Mouse (Mus musculus): ENCODE data around the gene Bpnt1. TPM values are rescaled to one million over a fixed set of nuclear protein-coding genes. Genes with fewer than 3 reads are reported as not detected.

Gene Bpnt1
- polyA plus RNA-seq, 1 experiment from 2014 or later: 12.6 TPM

DNA sequence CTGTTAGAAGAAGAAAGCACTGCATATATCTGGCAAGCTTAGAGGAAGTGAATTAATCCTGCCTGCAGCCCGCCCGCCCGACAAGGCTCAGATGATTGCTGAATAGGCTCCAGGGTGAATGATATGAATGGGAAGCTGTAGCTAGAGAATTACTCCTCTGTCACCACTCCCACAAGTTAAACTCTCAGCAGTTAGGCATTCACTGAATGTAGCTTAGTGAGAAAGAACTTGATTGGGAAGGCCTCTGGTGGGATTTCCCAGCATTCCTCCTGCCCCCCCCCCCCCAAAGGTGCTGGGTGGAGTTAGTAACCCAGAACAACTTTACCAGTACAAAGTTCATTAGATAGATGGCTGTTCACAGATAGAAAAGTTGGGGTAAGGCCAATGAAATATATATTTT, 4.6 kb downstream of the Bpnt1 start:
- ATAC-seq (ENCODE audit: low read depth): no peak
- Histone ChIP-seq H3K4me3 (ENCODE audit: low read depth, low read length) (no peak overlapping the region), H3K9me3 (replicated peaks; ENCODE audit: control insufficient read depth, low read length) (no peaks in the 10 kb centered on the region), H3K9ac (ENCODE audit: low read depth, low read length) (no peak overlapping the region), H3K4me2 (ENCODE audit: low read depth, low read length) (no peak overlapping the region), H3K27ac (ENCODE audit: low read length) (no peak overlapping the region), H3K4me1 (ENCODE audit: control insufficient read depth, low read depth, low read length) (no peaks in the 10 kb centered on the region; the same call in none of the 2 replicates), H3K27me3 (ENCODE audit: control insufficient read depth, insufficient read depth, low read depth, low read length) (no peaks in the 10 kb centered on the region), H3K36me3 (ENCODE audit: control insufficient read depth, insufficient read depth) (no peaks in the 10 kb centered on the region)
- 55% methylated on average over 3 of the region's 3 CpGs for WGBS (ENCODE audit: insufficient replicate concordance)

DNA sequence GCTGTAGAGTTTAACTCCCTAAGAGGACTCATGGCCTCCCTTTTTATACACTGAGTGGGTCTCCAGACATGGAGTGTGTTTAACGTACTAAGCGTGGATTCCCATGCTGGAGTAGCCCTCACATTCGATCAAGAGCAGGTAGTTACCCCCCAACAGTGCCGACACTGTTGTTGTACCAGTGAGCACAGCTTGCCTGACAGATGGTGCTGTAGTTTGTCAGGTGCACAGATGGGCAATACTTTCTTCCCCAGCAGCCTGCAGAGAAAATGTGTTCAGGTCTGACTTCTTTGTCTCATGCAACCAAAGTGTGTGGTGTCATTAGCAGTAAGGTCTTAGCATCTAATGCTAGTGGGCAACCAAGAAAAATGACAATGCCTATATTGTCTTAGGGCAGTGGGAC, 10.5 kb downstream of the Bpnt1 start:
- Histone ChIP-seq H3K9me3 (replicated peaks; ENCODE audit: control insufficient read depth, low read length) (no peaks in the 10 kb centered on the region), H3K4me2 (ENCODE audit: low read depth, low read length) (no peak overlapping the region), H3K27ac (ENCODE audit: low read length) (no peak overlapping the region), H3K36me3 (ENCODE audit: control insufficient read depth, insufficient read depth) (no peaks in the 10 kb centered on the region), H3K9ac (ENCODE audit: low read depth, low read length) (no peak overlapping the region), H3K4me3 (ENCODE audit: low read depth, low read length) (no peak overlapping the region), H3K4me1 (ENCODE audit: control insufficient read depth, low read depth, low read length) (no peaks in the 10 kb centered on the region), H3K27me3 (ENCODE audit: control insufficient read depth, insufficient read depth, low read depth, low read length) (no peaks in the 10 kb centered on the region)
- no peak for ATAC-seq (ENCODE audit: low read depth)
- 79% methylated on average over 4 of the region's 4 CpGs for WGBS (ENCODE audit: insufficient replicate concordance)

DNA sequence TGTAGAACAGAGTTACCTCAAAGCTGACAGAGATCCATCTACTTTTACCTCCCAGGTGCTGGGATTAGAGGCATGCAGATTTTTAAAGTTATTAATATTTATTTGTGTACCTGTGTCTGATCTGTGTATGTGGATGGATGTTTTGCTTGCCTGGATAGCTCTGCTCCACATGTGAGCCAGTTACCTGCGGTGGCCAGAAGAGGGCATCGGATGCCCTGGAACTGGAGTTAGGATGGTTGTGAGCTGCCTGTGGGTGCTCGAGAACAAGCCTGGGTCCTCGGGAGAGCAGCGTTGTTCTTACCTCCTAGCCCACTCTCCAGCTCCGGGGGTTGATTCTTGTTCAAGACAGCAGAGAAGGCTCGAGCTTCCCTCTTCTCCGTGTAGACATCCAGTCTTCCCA, 11.5 kb downstream of the Bpnt1 start:
- H3K36me3 ChIP-seq (ENCODE audit: control insufficient read depth, insufficient read depth): no peaks in the 10 kb centered on the region
- no peak for ATAC-seq (ENCODE audit: low read depth)
- WGBS (ENCODE audit: insufficient replicate concordance): 82% methylated on average over 8 of the region's 8 CpGs

DNA sequence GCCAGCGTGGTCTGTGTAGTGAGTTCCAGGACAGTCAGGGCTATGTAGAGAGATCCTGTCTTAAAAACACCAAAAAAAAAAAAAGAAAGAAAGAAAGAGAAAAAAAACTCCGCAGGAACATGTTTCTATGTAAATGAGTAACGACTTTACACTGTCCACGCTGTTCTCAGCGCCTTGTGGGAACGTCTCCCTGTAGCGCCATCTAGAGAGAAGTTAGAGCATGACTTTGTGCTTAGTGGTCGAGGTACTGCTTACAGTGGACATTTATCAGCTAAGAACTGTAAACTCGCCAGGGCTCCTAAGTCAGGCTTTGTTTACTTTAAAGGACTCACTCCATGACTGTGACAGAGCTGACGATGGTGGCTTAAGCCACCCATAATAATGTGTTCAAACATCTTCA, 14.2 kb downstream of the Bpnt1 start:
- no peaks in the 10 kb centered on the region for H3K27me3 ChIP-seq (ENCODE audit: control insufficient read depth, insufficient read depth, low read depth, low read length)
- no peak overlapping the region for H3K4me2 ChIP-seq (ENCODE audit: low read depth, low read length)
- no peak overlapping the region for H3K4me3 ChIP-seq (ENCODE audit: low read depth, low read length)
- no peak overlapping the region for H3K27ac ChIP-seq (ENCODE audit: low read length)
- no peaks in the 10 kb centered on the region for H3K36me3 ChIP-seq (ENCODE audit: control insufficient read depth, insufficient read depth)
- WGBS (ENCODE audit: insufficient replicate concordance): 66% methylated on average over 10 of the region's 10 CpGs
- H3K9ac ChIP-seq (ENCODE audit: low read depth, low read length): no peak overlapping the region
- H3K9me3 ChIP-seq (replicated peaks; ENCODE audit: control insufficient read depth, low read length): no peaks in the 10 kb centered on the region
- no peak for ATAC-seq (ENCODE audit: low read depth)
- H3K4me1 ChIP-seq (ENCODE audit: control insufficient read depth, low read depth, low read length): no peaks in the 10 kb centered on the region

More for the DNA sequence above, 11.5 kb downstream of the Bpnt1 start:
- Histone ChIP-seq H3K4me2 (ENCODE audit: low read depth, low read length) (no peak overlapping the region), H3K9me3 (replicated peaks; ENCODE audit: control insufficient read depth, low read length) (no peaks in the 10 kb centered on the region), H3K4me1 (ENCODE audit: control insufficient read depth, low read depth, low read length) (no peaks in the 10 kb centered on the region), H3K4me3 (ENCODE audit: low read depth, low read length) (no peak overlapping the region), H3K27me3 (ENCODE audit: control insufficient read depth, insufficient read depth, low read depth, low read length) (no peaks in the 10 kb centered on the region), H3K9ac (ENCODE audit: low read depth, low read length) (no peak overlapping the region), H3K27ac (ENCODE audit: low read length) (no peak overlapping the region)

DNA sequence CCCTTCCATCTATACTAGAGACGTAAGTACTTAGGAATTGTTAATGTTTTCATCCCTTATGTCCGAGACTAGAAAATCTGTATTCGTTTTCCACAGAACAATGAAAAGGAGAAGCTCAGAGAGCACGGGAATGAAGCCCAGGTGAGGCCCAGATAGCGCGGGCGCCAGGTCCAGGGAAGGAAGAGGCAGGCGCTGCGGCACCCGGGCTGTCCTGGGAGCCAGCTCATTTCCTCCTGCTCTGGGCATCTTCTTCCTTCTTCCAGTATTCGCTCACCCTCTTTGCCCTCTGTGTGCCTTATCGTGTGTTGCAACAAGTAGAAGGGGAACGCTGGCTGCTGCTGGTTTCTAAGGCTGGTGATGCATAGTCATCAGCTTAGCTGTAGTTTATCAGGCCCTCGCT, 17.8 kb downstream of the Bpnt1 start:
- no peaks in the 10 kb centered on the region for H3K36me3 ChIP-seq (ENCODE audit: control insufficient read depth, insufficient read depth)
- H3K4me3 ChIP-seq (ENCODE audit: low read depth, low read length): no peak overlapping the region
- H3K4me2 ChIP-seq (ENCODE audit: low read depth, low read length): no peak overlapping the region
- WGBS (ENCODE audit: insufficient replicate concordance): 76% methylated on average over 14 of the region's 14 CpGs
- no peak for ATAC-seq (ENCODE audit: low read depth)
- H3K9ac ChIP-seq (ENCODE audit: low read depth, low read length): no peak overlapping the region
- H3K27me3 ChIP-seq (ENCODE audit: control insufficient read depth, insufficient read depth, low read depth, low read length): no peaks in the 10 kb centered on the region
- H3K9me3 ChIP-seq (replicated peaks; ENCODE audit: control insufficient read depth, low read length): no peaks in the 10 kb centered on the region
- no peak overlapping the region for H3K27ac ChIP-seq (ENCODE audit: low read length)
- no peaks in the 10 kb centered on the region for H3K4me1 ChIP-seq (ENCODE audit: control insufficient read depth, low read depth, low read length)

DNA sequence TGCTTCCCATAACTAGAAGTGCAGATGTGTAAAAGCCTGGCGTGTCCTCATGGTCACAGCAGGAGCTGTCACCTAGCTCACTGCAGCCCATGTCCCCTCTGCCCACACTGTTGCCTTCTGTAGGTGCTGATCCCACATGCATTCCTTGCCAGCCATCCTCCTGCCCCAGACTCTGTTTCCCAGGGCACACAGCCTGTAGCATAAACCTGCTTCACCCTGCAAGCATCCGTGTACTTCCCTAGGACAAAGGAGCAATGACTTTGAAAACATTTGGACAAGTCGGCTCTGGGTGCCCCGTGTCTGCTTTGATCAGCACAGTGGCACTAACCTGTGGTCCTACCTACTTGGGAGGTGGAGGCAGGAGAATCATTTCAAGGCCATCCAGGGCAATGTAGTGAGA, 18.7 kb downstream of the Bpnt1 start:
- H3K4me3 ChIP-seq (ENCODE audit: low read depth, low read length): no peak overlapping the region
- H3K9ac ChIP-seq (ENCODE audit: low read depth, low read length): no peak overlapping the region
- no peaks in the 10 kb centered on the region for H3K4me1 ChIP-seq (ENCODE audit: control insufficient read depth, low read depth, low read length)
- no peaks in the 10 kb centered on the region for H3K36me3 ChIP-seq (ENCODE audit: control insufficient read depth, insufficient read depth)
- H3K4me2 ChIP-seq (ENCODE audit: low read depth, low read length): no peak overlapping the region
- no peaks in the 10 kb centered on the region for H3K27me3 ChIP-seq (ENCODE audit: control insufficient read depth, insufficient read depth, low read depth, low read length)
- H3K9me3 ChIP-seq (replicated peaks; ENCODE audit: control insufficient read depth, low read length): no peaks in the 10 kb centered on the region
- no peak overlapping the region for H3K27ac ChIP-seq (ENCODE audit: low read length)
- WGBS (ENCODE audit: insufficient replicate concordance): 69% methylated on average over 4 of the region's 4 CpGs
- ATAC-seq (ENCODE audit: low read depth): no peak

DNA sequence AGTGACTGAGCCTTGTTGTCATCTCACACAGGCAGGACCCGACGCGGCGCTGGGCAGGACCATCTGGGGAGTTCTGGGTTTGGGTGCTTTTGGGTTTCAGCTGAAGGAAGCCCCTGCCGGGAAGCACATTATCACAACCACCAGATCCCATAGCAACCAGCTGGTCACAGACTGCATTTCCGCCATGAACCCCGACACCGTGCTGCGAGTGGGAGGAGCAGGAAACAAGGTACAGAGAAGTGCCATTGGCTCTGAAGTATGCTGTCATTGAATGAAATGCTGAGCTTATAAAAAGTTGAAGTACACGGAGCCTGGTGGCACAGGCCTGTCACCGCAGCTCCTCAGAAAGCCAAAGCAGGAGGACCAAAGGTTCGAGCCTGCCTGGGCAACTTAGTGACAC, 20.2 kb downstream of the Bpnt1 start:
- ATAC-seq (ENCODE audit: low read depth): 0 out of 2 replicates have a peak, but pooled peaks have one; percentile 16
- Histone ChIP-seq H3K4me2 (ENCODE audit: low read depth, low read length) (no peak overlapping the region), H3K4me3 (ENCODE audit: low read depth, low read length) (no peak overlapping the region), H3K9ac (ENCODE audit: low read depth, low read length) (no peak overlapping the region), H3K9me3 (replicated peaks; ENCODE audit: control insufficient read depth, low read length) (no peaks in the 10 kb centered on the region), H3K27me3 (ENCODE audit: control insufficient read depth, insufficient read depth, low read depth, low read length) (no peaks in the 10 kb centered on the region), H3K27ac (ENCODE audit: low read length) (no peak overlapping the region), H3K4me1 (ENCODE audit: control insufficient read depth, low read depth, low read length) (no peaks in the 10 kb centered on the region), H3K36me3 (ENCODE audit: control insufficient read depth, insufficient read depth) (no peaks in the 10 kb centered on the region)
- 71% methylated on average over 12 of the region's 12 CpGs for WGBS (ENCODE audit: insufficient replicate concordance)

DNA sequence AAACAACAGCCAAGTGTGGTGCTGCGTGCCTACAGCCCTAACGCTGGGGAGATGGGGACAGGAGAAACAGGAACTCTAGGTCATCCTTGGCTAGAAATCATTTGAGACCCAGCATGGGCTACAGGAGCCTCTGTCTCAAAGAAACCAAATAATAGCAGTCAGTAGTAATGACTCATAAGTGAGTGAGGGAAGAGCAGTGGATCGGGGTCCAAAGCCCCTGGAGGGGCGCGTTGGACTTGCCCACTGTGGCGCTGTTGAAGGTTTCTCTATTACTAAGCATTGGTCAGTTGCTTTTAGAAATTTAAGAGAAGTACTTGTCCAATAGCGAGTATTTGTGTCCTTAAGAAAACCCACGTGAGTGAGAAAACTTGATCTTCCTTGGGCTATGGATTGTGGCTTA, 21.4 kb downstream of the Bpnt1 start:
- 84% methylated on average over 8 of the region's 8 CpGs for WGBS (ENCODE audit: insufficient replicate concordance)
- no peaks in the 10 kb centered on the region for H3K36me3 ChIP-seq (ENCODE audit: control insufficient read depth, insufficient read depth)
- H3K4me1 ChIP-seq (ENCODE audit: control insufficient read depth, low read depth, low read length): no peaks in the 10 kb centered on the region
- ATAC-seq (ENCODE audit: low read depth): no peak
- no peaks in the 10 kb centered on the region for H3K27me3 ChIP-seq (ENCODE audit: control insufficient read depth, insufficient read depth, low read depth, low read length)
- H3K4me3 ChIP-seq (ENCODE audit: low read depth, low read length): no peak overlapping the region
- H3K27ac ChIP-seq (ENCODE audit: low read length): no peak overlapping the region
- H3K4me2 ChIP-seq (ENCODE audit: low read depth, low read length): no peak overlapping the region
- H3K9me3 ChIP-seq (replicated peaks; ENCODE audit: control insufficient read depth, low read length): no peaks in the 10 kb centered on the region
- no peak overlapping the region for H3K9ac ChIP-seq (ENCODE audit: low read depth, low read length)

DNA sequence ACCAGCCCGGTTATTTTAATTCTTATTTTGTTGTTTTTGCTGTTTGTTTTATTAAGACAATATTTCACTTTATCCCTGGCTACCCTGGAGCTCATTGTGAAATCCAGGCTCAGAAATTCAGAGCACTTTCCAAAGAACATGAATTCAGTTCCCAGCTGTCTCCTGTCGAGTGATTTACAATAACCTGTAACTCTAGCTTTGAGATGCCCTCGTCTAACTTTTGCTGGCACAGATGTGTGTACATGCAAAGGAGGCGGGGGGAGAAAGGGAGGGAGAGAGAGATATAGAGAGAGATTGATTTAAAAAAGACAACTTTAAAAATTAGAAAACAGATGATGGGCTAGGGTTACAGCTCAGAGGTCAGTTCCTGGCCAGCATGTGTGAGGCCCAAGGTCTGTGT, 22.8 kb downstream of the Bpnt1 start:
- Histone ChIP-seq H3K9me3 (replicated peaks; ENCODE audit: control insufficient read depth, low read length) (no peaks in the 10 kb centered on the region), H3K27ac (ENCODE audit: low read length) (no peak overlapping the region), H3K4me2 (ENCODE audit: low read depth, low read length) (no peak overlapping the region), H3K36me3 (ENCODE audit: control insufficient read depth, insufficient read depth) (no peaks in the 10 kb centered on the region), H3K27me3 (ENCODE audit: control insufficient read depth, insufficient read depth, low read depth, low read length) (no peaks in the 10 kb centered on the region), H3K4me3 (ENCODE audit: low read depth, low read length) (no peak overlapping the region), H3K4me1 (ENCODE audit: control insufficient read depth, low read depth, low read length) (no peaks in the 10 kb centered on the region), H3K9ac (ENCODE audit: low read depth, low read length) (no peak overlapping the region)
- no peak for ATAC-seq (ENCODE audit: low read depth)
- 61% methylated on average over 4 of the region's 4 CpGs for WGBS (ENCODE audit: insufficient replicate concordance)

DNA sequence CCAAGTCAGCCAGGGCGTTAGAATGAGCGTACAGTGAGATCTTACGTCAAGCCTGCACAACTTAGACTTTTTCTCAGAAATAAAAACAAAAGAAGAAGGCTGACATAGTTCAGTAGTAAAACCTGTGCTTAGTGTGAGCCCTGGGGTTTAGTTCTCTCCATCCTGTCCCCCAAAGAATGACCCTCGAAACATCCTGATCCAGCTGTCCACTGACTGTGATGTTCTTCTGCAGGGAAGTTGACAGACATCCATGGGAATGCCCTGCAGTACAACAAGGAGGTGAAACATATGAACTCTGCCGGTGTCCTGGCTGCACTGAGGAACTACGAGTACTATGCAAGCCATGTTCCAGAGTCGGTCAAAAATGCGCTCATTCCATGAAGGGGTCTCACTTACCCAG, 24.3 kb downstream of the Bpnt1 start:
- WGBS (ENCODE audit: insufficient replicate concordance): 84% methylated on average over 8 of the region's 8 CpGs
- H3K4me2 ChIP-seq (ENCODE audit: low read depth, low read length): no peak overlapping the region
- H3K4me3 ChIP-seq (ENCODE audit: low read depth, low read length): no peak overlapping the region
- H3K27me3 ChIP-seq (ENCODE audit: control insufficient read depth, insufficient read depth, low read depth, low read length): no peaks in the 10 kb centered on the region
- H3K36me3 ChIP-seq (ENCODE audit: control insufficient read depth, insufficient read depth): no peaks in the 10 kb centered on the region
- no peak overlapping the region for H3K27ac ChIP-seq (ENCODE audit: low read length)
- no peak overlapping the region for H3K9ac ChIP-seq (ENCODE audit: low read depth, low read length)
- ATAC-seq (ENCODE audit: low read depth): no peak
- H3K4me1 ChIP-seq (ENCODE audit: control insufficient read depth, low read depth, low read length): no peaks in the 10 kb centered on the region
- no peaks in the 10 kb centered on the region for H3K9me3 ChIP-seq (replicated peaks; ENCODE audit: control insufficient read depth, low read length)
